Mouse (Mus musculus) liver, postnatal 0 days (tissue): Measurements from ENCODE around the gene Plxdc1. TPM values are rescaled to one million over a fixed set of nuclear protein-coding genes. Genes with fewer than 3 reads are reported as not detected.
A peak's percentile ranks its signal among the peaks of the same experiment; 100 is the strongest.
"Not testable (repeated sequence)": the region's sequence is repeated elsewhere in the genome, so short reads cannot be mapped to it uniquely, and the experiment has no call there.

Experiments used
- ATAC-seq: fragments of 200-750 bp; cut with Nextera tagmentation; 2 replicates; pipeline ENCODE4 v1.8.0; 2017; ENCODE audit warnings: mild to moderate bottlenecking, moderate library complexity
- DNase-seq: peaks from one replicate; pipeline ENCODE4 v3.0.0-alpha.2; 2016
- H3K27ac ChIP-seq: fragments of 300-500 bp; sonication (generic); 2 replicates; pipeline ENCODE4 v1.5.1; 2014; ENCODE audit warnings: antibody characterized with exemption, moderate library complexity, mild to moderate bottlenecking, low read depth
- H3K27me3 ChIP-seq: fragments of 300-500 bp; sonication (generic); 2 replicates; pipeline ENCODE4 v1.6.1; 2014; ENCODE audit warnings: low read length, control low read depth, mixed read lengths; ENCODE audit not compliant: insufficient read depth
- H3K36me3 ChIP-seq: fragments of 300-500 bp; sonication (generic); replicated peaks from 2 replicates; pipeline ENCODE4 v1.6.1; 2014; ENCODE audit warnings: mild to moderate bottlenecking, control low read depth, low read length, moderate library complexity, mixed read lengths; ENCODE audit not compliant: insufficient read depth
- H3K4me1 ChIP-seq: fragments of 300-500 bp; sonication (generic); 2 replicates; pipeline ENCODE4 v1.6.1; 2014; ENCODE audit warnings: antibody characterized with exemption, mild to moderate bottlenecking, control low read depth; ENCODE audit not compliant: insufficient read depth
- H3K4me2 ChIP-seq: fragments of 300-500 bp; sonication (generic); 2 replicates; pipeline ENCODE4 v1.6.1; 2014; ENCODE audit warnings: low read depth, mild to moderate bottlenecking, low read length, moderate library complexity, mixed read lengths
- H3K4me3 ChIP-seq: fragments of 300-500 bp; sonication (generic); 2 replicates; pipeline ENCODE4 v1.5.1; 2014; ENCODE audit warnings: low read depth, low read length
- H3K9ac ChIP-seq: fragments of 300-500 bp; sonication (generic); replicated peaks from 2 replicates; pipeline ENCODE4 v1.6.1; 2014; ENCODE audit warnings: mild to moderate bottlenecking, moderate library complexity
- H3K9me3 ChIP-seq: fragments of 300-500 bp; sonication (generic); 2 replicates; pipeline ENCODE4 v1.6.1; 2016; ENCODE audit warnings: mild to moderate bottlenecking, control low read depth, low read length, mixed read lengths
- CTCF ChIP-seq: sonication (generic); IDR thresholded peaks from 2 replicates; pipeline ENCODE4 v1.5.1; 2016; ENCODE audit warnings: antibody characterized with exemption, low read depth
- EP300 ChIP-seq: IDR thresholded peaks from 2 replicates; pipeline ENCODE4 v1.6.1; 2016; ENCODE audit warnings: antibody characterized with exemption, low read depth, mild to moderate bottlenecking
- WGBS: fragments of 180-500 bp; shearing (Covaris S2); extraction: QIAGEN DNeasy Blood & Tissue Kit; methylation state at CpG from one replicate; pipeline ENCODE4 v1.1.7; 2014; ENCODE audit not compliant: insufficient replicate concordance; 5-methylcytosine and 5-hydroxymethylcytosine counted together
- polyA plus RNA-seq: library from polyadenylated mRNA; unstranded; fragments of >200 nt; fragmentation: Nextera tagmentation; extraction: Ambion mirVana; gene quantifications from 2 replicates; pipeline ENCODE4 v1.2.1, GENCODE M21; 2015

Gene Plxdc1
- polyA plus RNA-seq, 1 experiment from 2014 or later: 0.75 TPM

DNA sequence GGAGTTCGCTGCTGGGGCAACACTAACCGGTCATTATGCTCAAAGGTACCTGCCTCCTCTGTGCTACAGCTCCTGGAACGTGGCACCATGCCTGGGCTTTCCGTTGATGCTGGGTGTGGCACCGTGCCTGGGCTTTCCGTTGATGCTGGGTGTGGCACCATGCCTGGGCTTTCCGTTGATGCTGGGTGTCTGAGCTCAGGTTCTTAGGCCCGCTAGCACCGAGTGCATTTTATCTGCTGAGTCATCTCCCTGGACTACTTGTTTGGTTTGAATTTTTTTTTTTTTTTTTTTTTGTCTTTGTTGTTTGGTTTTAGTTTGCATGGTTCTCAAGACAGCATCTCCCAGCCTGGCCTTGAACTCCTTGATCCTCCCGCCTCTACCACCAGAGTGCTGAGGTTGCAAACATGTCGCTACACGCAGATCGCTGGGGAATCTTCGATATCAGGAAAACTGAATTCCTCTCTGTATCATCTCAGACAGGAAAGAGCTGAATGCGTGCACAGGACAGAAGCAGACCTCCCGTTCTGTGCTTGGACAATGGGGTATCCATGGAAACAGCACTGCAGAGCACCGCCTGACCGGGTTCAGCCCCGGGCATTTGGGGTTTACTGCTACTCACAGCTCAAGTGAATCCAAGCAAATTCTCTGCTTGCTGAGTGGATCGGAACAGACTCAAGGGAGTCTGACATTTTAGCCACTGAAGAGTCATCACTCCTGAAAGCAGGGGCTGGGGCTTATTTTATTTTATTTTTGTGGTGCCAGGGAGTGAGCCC is 36.4 kb downstream of the Plxdc1 start:
- H3K4me2 ChIP-seq: peak overlapping the region; percentile 18; the same call in 1 of the 2 replicates
- WGBS: 54% methylated on average over 20 of the region's 20 CpGs
- peak; percentile 56 for DNase-seq

GRCm38 (mm10) chr11:97947426-97947825 is 38.8 kb downstream of the Plxdc1 start:
- peak; percentile 68 for TF ChIP-seq CTCF
- no peak for TF ChIP-seq EP300
- ATAC-seq (no peak), DNase-seq (peak; percentile 53)
- 26% methylated on average over 7 of the region's 7 CpGs for WGBS
- H3K4me2 ChIP-seq: no peak overlapping the region
- H3K9ac ChIP-seq: no peak overlapping the region
- peaks cover 3% of the 10 kb centered on the region; the same call in 1 of the 2 replicates for H3K4me1 ChIP-seq
- no peak overlapping the region for H3K27ac ChIP-seq
- H3K27me3 ChIP-seq: no peaks in the 10 kb centered on the region
- no peaks in the 10 kb centered on the region for H3K36me3 ChIP-seq
- no peak overlapping the region for H3K4me3 ChIP-seq
- H3K9me3 ChIP-seq: no peaks in the 10 kb centered on the region

More for the DNA sequence above, 36.4 kb downstream of the Plxdc1 start:
- Histone ChIP-seq H3K27ac (no peak overlapping the region; the same call in 1 of the 2 replicates), H3K36me3 (no peaks in the 10 kb centered on the region), H3K4me3 (no peak overlapping the region), H3K27me3 (no peaks in the 10 kb centered on the region), H3K4me1 (peaks cover 9% of the 10 kb centered on the region), H3K9ac (no peak overlapping the region), H3K9me3 (no peaks in the 10 kb centered on the region)
- ATAC-seq: peak; percentile 74
- TF ChIP-seq EP300: peak; percentile 46; the same call in 1 of the 2 replicates
- TF ChIP-seq CTCF: no peak

DNA sequence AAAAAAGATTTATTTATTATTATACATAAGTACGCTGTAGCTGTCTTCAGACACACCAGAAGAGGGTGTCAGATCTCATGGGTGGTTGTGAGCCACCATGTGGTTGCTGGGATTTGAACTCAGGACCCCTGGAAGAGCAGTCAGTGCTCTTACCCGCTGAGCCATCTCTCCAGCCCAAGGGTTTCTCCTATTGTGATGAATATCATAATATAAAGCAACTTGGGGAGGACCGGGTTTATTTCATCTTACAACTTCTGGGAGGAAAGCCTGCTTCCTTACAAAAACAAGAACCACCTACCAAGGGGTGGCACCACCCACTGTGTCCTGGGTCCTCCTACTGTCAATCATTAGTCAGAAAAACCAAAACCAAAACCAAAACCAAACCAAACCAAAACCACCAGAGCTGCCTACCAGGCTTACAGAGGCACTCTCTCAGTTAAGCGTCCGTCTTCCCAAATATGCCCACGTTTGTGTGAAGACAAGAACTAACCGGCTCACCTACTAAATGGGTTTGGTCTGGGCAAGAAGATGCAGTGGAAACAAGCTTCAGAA is 40.4 kb downstream of the Plxdc1 start:
- H3K36me3 ChIP-seq, H3K27ac ChIP-seq, H3K4me3 ChIP-seq, H3K9me3 ChIP-seq, ATAC-seq, H3K27me3 ChIP-seq, H3K9ac ChIP-seq, H3K4me2 ChIP-seq, DNase-seq, H3K4me1 ChIP-seq: not testable (repeated sequence)
- 79% methylated on average over 7 of the region's 7 CpGs for WGBS

DNA sequence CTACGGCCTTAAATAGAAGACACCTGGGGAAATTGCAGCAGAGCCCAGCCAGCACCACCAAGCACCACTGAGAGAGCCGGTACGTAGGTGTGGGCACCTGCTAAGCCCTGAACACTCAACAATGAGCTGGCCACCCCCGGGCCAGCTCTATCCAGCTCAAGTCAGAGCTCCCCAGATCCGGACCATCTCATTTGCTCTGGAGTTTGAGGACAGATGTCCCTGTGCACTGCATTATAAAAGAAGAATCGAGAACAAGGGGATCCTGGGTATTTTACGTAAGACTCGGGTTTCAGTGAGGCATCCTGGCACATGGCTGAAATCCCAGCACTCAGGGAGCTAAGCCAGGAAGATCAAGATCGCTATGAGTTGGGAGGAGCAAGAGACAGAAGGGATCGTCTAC is 41.2 kb downstream of the Plxdc1 start:
- ATAC-seq: no peak
- no peaks in the 10 kb centered on the region for H3K27me3 ChIP-seq

GRCm38 (mm10) chr11:97943256-97943655 is 43.0 kb downstream of the Plxdc1 start:
- Histone ChIP-seq H3K9ac (no peak overlapping the region), H3K27ac (no peak overlapping the region), H3K27me3 (no peaks in the 10 kb centered on the region), H3K4me3 (no peak overlapping the region), H3K36me3 (no peaks in the 10 kb centered on the region), H3K4me1 (no peaks in the 10 kb centered on the region), H3K9me3 (no peaks in the 10 kb centered on the region), H3K4me2 (no peak overlapping the region)
- ATAC-seq (no peak), DNase-seq (no peak)
- TF ChIP-seq CTCF (no peak), EP300 (no peak)
- 74% methylated on average over 5 of the region's 5 CpGs for WGBS

More for the DNA sequence above, 41.2 kb downstream of the Plxdc1 start:
- Histone ChIP-seq H3K27ac (no peak overlapping the region), H3K9ac (no peak overlapping the region), H3K9me3 (no peaks in the 10 kb centered on the region), H3K4me3 (no peak overlapping the region), H3K36me3 (no peaks in the 10 kb centered on the region), H3K4me2 (no peak overlapping the region), H3K4me1 (peaks cover 2% of the 10 kb centered on the region; the same call in 1 of the 2 replicates)
- 83% methylated on average over 10 of the region's 10 CpGs for WGBS
- DNase-seq: no peak
- no peak for TF ChIP-seq CTCF
- no peak for TF ChIP-seq EP300

- H3K9ac ChIP-seq: no peak overlapping the region
- no peaks in the 10 kb centered on the region for H3K36me3 ChIP-seq
- no peaks in the 10 kb centered on the region for H3K4me1 ChIP-seq
- H3K4me2 ChIP-seq: no peak overlapping the region
- WGBS: 54% methylated on average over 15 of the region's 15 CpGs
- no peak overlapping the region for H3K27ac ChIP-seq
- no peak for ATAC-seq
- H3K4me3 ChIP-seq: no peak overlapping the region
- no peaks in the 10 kb centered on the region for H3K9me3 ChIP-seq
- DNase-seq: no peak
- TF ChIP-seq EP300: no peak
- no peak for TF ChIP-seq CTCF
- no peaks in the 10 kb centered on the region for H3K27me3 ChIP-seq
Observed at GRCm38 (mm10) chr11:97942420-97943111, 43.7 kb downstream of the Plxdc1 start.
